Mouse (Mus musculus) lung, embryonic 16.5 days (tissue): ENCODE measurements around the gene Cmip. TPM values are rescaled to one million over a fixed set of nuclear protein-coding genes. Genes with fewer than 3 reads are reported as not detected.

Source experiments
- ATAC-seq: fragments of 200-750 bp; cut with Nextera tagmentation; 2 replicates; pipeline ENCODE4 v1.8.0; 2017; ENCODE audit warnings: low read depth, mild to moderate bottlenecking, moderate library complexity
- H3K27ac ChIP-seq: fragments of 300-500 bp; sonication (generic); 2 replicates; pipeline ENCODE4 v1.5.1; 2014; ENCODE audit warnings: mild to moderate bottlenecking, control low read depth, low read length
- H3K27me3 ChIP-seq: fragments of 300-500 bp; sonication (generic); 2 replicates; pipeline ENCODE4 v1.6.1; 2014; ENCODE audit warnings: low read depth, low read length, mixed read lengths; ENCODE audit not compliant: control insufficient read depth, insufficient read depth
- H3K36me3 ChIP-seq: fragments of 300-500 bp; sonication (generic); 2 replicates; pipeline ENCODE4 v1.6.1; 2014; ENCODE audit warnings: low read length; ENCODE audit not compliant: control insufficient read depth, insufficient read depth
- H3K4me1 ChIP-seq: fragments of 300-500 bp; sonication (generic); replicated peaks from 2 replicates; pipeline ENCODE4 v1.6.1; 2014; ENCODE audit warnings: low read length, mixed read lengths; ENCODE audit not compliant: control insufficient read depth, insufficient read depth
- H3K4me2 ChIP-seq: fragments of 300-500 bp; sonication (generic); 2 replicates; pipeline ENCODE4 v1.6.1; 2014; ENCODE audit warnings: low read depth, low read length, control low read depth
- H3K4me3 ChIP-seq: fragments of 300-500 bp; sonication (generic); 2 replicates; pipeline ENCODE4 v1.5.1; 2014; ENCODE audit warnings: mild to moderate bottlenecking, low read length, control low read depth
- H3K9ac ChIP-seq: fragments of 300-500 bp; sonication (generic); 2 replicates; pipeline ENCODE4 v1.6.1; 2014; ENCODE audit warnings: low read length, control low read depth
- H3K9me3 ChIP-seq: fragments of 300-500 bp; sonication (generic); 2 replicates; pipeline ENCODE4 v1.6.1; 2016; ENCODE audit warnings: low read length; ENCODE audit not compliant: control insufficient read depth
- WGBS: fragments of 180-500 bp; shearing (Covaris S2); extraction: QIAGEN DNeasy Blood & Tissue Kit; methylation state at CpG from one replicate; pipeline ENCODE4 v1.1.7; 2014; 5-methylcytosine and 5-hydroxymethylcytosine counted together
- polyA plus RNA-seq: library from polyadenylated mRNA; unstranded; fragments of >200 nt; fragmentation: Nextera tagmentation; extraction: Ambion mirVana; gene quantifications from 2 replicates; pipeline ENCODE4 v1.2.1, GENCODE M21; 2015

The Cmip gene
- polyA plus RNA-seq, 1 experiment from 2014 or later, result 11.3 TPM

DNA sequence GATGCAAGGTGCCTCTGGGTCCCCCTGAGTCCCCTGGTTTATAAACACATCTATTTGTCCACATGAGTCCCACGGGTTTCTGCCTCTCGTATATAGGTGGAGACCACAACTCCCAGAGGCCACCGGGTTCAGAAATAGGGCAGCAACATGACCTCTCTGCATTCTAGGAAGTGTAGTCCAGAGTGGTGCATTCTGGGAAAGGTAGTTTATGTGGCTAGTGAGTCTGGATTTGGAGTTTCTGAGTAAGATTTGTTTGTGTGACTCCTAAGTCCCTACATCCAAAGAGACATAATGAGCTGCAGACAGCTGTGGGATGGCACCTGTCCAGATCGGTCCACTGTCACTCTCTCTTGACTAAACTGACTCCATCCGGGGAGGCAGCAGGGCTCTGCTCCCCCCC lies 223.7 kb downstream of the Cmip start:
- Histone ChIP-seq H3K27ac (no peak overlapping the region), H3K9ac (no peak overlapping the region), H3K4me2 (no peak overlapping the region), H3K4me1 (no peaks in the 10 kb centered on the region), H3K36me3 (no peaks in the 10 kb centered on the region), H3K4me3 (no peak overlapping the region), H3K9me3 (0 out of 2 replicates have a peak, but pooled peaks cover 3% of the 10 kb centered on the region), H3K27me3 (no peaks in the 10 kb centered on the region)
- no peak for ATAC-seq
- WGBS, result 63% methylated on average over 5 of the region's 5 CpGs

DNA sequence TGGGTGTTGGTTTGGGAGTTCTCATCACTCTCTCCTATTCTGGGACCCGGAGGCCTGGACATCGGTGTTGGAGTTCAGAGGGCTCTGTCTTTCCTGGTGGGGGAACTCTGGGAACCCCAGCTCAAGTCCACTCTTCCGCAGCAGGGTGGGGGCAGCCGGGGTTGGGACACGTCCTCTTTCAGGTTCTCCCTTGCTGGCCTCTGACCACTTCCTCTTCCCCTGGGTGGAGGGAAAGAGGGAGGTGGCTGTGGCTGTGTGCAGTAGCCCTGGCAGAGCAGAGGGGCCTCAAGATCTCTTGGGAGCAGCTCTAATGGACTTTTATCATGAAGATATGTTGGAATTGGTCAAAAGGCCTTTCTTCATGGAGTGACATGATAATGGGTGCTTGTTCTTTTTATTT lies 225.0 kb downstream of the Cmip start:
- Histone ChIP-seq H3K36me3 (no peaks in the 10 kb centered on the region), H3K27me3 (no peaks in the 10 kb centered on the region), H3K4me1 (no peaks in the 10 kb centered on the region), H3K27ac (no peak overlapping the region), H3K4me3 (no peak overlapping the region), H3K9ac (no peak overlapping the region), H3K4me2 (no peak overlapping the region), H3K9me3 (0 out of 2 replicates have a peak, but pooled peaks cover 3% of the 10 kb centered on the region)
- ATAC-seq, result no peak
- 72% methylated on average over 5 of the region's 5 CpGs for WGBS

DNA sequence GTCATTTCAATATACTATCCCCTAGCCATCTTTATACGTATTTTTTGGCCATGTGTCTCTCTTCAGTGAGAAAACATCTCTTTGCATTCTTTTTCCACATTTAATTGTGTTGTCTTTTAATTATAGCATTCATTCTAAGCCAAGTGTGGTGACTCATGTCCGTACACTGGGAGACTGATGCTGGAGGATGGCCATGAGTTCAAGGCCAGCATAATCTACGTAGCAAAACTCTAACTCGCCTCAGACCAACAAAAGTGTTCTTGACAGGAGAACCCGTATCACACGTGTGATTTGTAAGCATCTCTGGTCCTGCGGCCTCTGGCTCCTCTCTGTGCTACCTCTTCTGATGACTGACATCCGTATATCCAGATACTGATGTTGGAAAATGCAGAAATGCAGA lies 227.9 kb downstream of the Cmip start:
- Histone ChIP-seq H3K4me2 (no peak overlapping the region), H3K27me3 (no peaks in the 10 kb centered on the region), H3K27ac (no peak overlapping the region), H3K4me3 (no peak overlapping the region), H3K36me3 (no peaks in the 10 kb centered on the region), H3K4me1 (no peaks in the 10 kb centered on the region), H3K9ac (no peak overlapping the region), H3K9me3 (0 out of 2 replicates have a peak, but pooled peaks cover 3% of the 10 kb centered on the region)
- no peak for ATAC-seq
- WGBS, result 79% methylated on average over 8 of the region's 8 CpGs

DNA sequence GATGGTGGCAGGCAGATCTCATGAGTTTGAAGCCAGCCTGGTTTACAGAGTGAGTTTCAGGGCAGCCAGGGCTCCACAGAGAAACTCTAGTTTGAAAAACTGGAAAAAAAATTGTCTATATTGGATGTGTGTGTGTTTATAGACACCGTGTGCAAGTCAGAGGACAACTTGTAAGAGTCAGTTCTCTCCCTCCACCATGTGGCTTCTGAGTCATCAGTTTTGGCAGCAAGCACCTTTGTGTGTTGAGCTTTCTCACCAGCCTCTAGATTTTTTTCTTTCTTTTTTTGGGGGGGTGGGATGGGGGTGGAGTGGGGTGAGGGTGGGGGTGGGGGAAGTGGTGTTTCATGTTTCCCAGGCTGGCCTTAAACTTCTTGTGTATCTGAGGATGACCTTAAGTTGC lies 228.5 kb downstream of the Cmip start:
- Histone ChIP-seq H3K36me3 (no peaks in the 10 kb centered on the region), H3K9ac (no peak overlapping the region), H3K4me2 (no peak overlapping the region), H3K9me3 (no peaks in the 10 kb centered on the region), H3K4me3 (no peak overlapping the region), H3K27ac (no peak overlapping the region), H3K27me3 (no peaks in the 10 kb centered on the region), H3K4me1 (no peaks in the 10 kb centered on the region)
- 37% methylated on average over 1 of the region's 1 CpGs for WGBS
- ATAC-seq, result no peak

DNA sequence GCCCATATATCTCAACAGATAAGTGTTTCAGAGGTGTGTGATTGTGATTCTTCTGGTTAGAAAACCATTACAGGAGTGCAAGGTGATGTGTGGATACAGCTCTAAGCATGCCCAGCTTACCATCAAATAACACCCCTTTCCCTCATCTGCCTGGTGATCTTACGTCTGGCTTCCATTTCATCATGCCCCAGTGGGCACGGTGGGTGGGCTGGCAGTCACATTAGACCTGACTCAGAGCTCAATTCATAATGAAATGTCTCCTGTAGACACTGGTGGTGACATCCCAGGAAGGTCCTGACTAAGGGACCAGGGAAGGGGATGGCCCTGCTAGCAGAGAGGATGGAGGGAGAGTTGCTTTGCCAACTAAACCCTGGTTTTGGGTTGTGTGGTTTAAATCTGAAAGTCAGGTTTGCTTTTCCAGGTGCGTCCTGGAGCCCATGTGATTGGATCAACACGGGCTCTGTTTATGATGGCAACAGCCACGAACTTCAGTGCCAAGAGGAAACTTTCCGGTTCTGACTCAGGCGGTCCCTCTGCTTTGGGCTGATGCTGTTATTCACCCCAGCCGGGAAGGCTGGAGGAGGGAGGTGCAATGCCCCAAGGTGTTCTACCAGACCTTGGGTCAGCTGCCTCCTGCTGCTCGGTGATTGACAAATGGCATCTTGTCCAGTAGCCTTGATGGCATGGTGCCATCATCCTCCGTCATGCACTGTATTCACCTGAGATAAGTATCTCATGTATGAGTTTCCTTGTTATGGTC lies 231.6 kb downstream of the Cmip start:
- Histone ChIP-seq H3K9ac (no peak overlapping the region), H3K36me3 (no peaks in the 10 kb centered on the region), H3K4me2 (no peak overlapping the region), H3K27ac (no peak overlapping the region), H3K9me3 (no peaks in the 10 kb centered on the region), H3K27me3 (peaks cover 4% of the 10 kb centered on the region), H3K4me3 (no peak overlapping the region), H3K4me1 (no peaks in the 10 kb centered on the region)
- no peak for ATAC-seq
- WGBS, result 68% methylated on average over 10 of the region's 10 CpGs

DNA sequence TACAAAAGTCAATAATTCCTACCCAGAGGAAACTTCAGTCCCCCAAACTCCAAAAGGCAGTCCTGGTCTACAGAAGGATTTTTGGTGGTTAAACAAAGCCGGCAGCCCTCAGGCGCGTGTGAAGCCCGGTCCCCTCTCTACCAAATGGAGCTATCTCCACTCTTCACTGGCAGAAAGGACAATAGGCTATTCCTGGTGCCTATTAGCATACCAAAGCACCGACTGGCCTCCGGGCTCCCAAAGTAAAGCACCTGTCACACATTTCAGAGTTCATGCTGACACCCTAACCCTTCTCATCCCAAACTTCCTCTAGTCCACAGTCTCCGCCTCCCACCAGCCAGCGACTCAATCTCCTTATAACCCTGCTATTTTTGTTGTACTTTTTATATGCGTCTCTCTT lies 236.7 kb downstream of the Cmip start:
- Histone ChIP-seq H3K36me3 (no peaks in the 10 kb centered on the region), H3K27me3 (peaks cover 15% of the 10 kb centered on the region), H3K4me2 (no peak overlapping the region), H3K4me3 (no peak overlapping the region), H3K27ac (no peak overlapping the region), H3K4me1 (peaks cover 3% of the 10 kb centered on the region; the same call in 1 of the 2 replicates), H3K9me3 (no peaks in the 10 kb centered on the region), H3K9ac (no peak overlapping the region)
- 24% methylated on average over 9 of the region's 9 CpGs for WGBS
- ATAC-seq, result no peak

DNA sequence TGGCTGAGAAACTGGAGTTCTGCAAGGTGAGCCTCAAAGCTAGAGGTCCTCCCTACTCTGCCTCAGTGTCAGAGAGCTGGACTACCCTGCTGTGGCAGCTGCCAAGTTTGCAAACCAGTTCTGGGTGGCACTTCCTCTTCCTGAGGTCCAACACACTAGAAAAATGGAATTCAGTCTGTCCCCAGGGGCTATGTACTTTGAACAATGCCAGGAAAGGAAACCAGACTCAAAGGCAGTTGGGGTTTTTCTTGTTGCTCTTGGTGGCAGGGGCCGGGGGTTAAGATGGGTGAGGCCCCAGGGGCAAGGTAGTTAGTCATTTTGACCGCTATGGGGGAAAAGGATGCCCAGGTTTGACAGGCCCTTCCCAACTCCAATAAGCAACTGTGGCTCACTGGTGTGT lies 238.0 kb downstream of the Cmip start:
- Histone ChIP-seq H3K4me3 (no peak overlapping the region), H3K36me3 (no peaks in the 10 kb centered on the region), H3K4me1 (peaks cover 3% of the 10 kb centered on the region; the same call in 1 of the 2 replicates), H3K9me3 (no peaks in the 10 kb centered on the region), H3K27me3 (peaks cover 22% of the 10 kb centered on the region), H3K4me2 (no peak overlapping the region), H3K9ac (no peak overlapping the region), H3K27ac (no peak overlapping the region)
- no peak for ATAC-seq
- 75% methylated on average over 2 of the region's 2 CpGs for WGBS

DNA sequence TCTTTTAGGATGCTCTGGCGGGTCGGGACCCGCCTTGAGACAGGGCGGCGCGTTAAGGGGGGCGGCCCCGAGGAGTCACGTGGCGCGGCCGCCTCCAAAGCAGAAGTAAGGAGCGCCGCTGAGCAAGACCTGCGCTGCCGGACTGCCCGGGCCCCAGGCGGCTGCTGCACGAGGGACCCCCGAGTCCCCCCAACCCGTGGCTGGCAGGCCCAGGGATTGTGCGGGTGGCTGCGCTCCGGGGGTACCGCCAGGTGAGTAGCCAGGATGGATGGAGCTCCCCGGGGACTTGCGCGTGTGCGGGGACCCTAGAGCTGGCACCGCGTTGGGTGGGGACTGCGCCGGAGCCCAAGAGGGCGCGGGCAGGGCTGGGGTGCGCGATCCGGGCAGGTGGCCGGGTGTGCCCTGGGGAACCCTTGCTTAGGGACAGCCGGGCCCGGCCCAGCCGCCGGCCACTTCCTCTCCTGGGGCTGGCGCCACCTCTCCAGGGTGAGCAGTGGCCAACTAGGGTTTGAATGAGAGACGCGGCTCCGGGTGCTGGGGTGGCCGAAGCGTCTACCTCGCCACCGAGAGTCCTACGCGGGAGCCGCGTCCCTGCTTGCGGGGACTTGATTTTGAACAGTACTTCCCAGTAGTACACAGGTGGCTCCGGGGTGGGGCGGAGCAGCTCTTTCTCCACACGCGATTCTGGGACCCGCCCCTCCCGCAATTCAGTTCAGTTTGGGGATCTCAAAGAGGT lies 241.5 kb downstream of the Cmip start, which contains the start of gene Plcg2:
Gene Plcg2 (plus strand): TSS at position 113 of the 736 bp plus-strand sequence.
- Histone ChIP-seq H3K9ac (peak within 1 kb of the TSS; percentile 68), H3K27me3 (peaks cover 18% of the 10 kb centered on the region), H3K9me3 (no peaks in the 10 kb centered on the region), H3K4me2 (peak within 1 kb of the TSS; percentile 99), H3K4me1 (peaks cover 3% of the 10 kb centered on the region; the same call in 1 of the 2 replicates), H3K4me3 (peak within 1 kb of the TSS; percentile 65), H3K36me3 (no peaks in the 10 kb centered on the region), H3K27ac (no peak within 1 kb of the TSS)
- peak; percentile 79 for ATAC-seq
- under 1% methylated on average over 62 of the region's 62 CpGs for WGBS

DNA sequence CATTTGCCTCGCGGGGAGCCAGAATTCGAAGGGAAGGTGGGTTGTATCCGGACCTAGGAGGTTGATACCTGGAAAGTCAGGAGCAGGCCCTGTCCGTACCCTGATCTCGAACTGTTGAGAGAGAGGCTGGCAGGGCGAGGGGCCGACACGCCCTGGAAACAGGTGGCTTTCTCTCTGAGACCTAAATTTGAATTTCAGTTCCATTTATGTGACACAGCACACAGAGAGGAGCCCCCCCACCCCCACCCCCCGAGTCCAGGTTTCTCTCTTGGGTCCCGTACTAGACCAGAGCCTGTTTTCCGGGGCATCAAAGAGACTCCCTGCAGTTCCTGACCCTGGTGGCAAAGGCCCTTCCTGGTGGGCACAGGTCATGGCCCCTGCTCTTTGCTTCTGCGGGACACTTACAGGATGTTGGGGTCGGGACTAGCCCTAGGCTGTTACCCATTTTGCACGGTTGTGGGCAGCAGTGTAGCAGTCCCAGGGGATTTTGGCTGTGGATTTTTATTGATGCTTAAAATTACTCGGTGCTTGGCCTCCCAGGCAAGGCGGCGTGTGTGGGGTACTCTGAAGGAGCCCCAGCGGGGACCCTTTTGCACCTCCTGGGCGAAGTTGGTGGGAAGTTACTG lies 242.2 kb downstream of the Cmip start:
- Histone ChIP-seq H3K4me1 (peaks cover 3% of the 10 kb centered on the region; the same call in 1 of the 2 replicates), H3K9me3 (no peaks in the 10 kb centered on the region), H3K9ac (peak overlapping the region; percentile 68), H3K27ac (no peak overlapping the region), H3K4me3 (peak overlapping the region; percentile 65), H3K4me2 (peak overlapping the region; percentile 99), H3K36me3 (no peaks in the 10 kb centered on the region), H3K27me3 (peaks cover 15% of the 10 kb centered on the region)
- no peak for ATAC-seq
- WGBS, result 13% methylated on average over 20 of the region's 20 CpGs
